Mouse (Mus musculus) neural tube, embryonic 12.5 days (tissue): ENCODE data around the gene Pde9a. TPM values are rescaled to one million over a fixed set of nuclear protein-coding genes. Genes with fewer than 3 reads are reported as not detected.
A peak's percentile ranks its signal among the peaks of the same experiment; 100 is the strongest.
"Not testable (repeated sequence)": the region's sequence is repeated elsewhere in the genome, so short reads cannot be mapped to it uniquely, and the experiment has no call there.

Experiments used
- ATAC-seq: fragments of 200-750 bp; cut with Nextera tagmentation; 2 replicates; pipeline ENCODE4 v1.8.0; 2017; ENCODE audit warnings: low read depth, mild to moderate bottlenecking, moderate TSS enrichment, moderate library complexity; ENCODE audit not compliant: low FRiP score
- H3K27ac ChIP-seq: fragments of 300-500 bp; sonication (generic); 2 replicates; pipeline ENCODE4 v1.5.1; 2016
- H3K27me3 ChIP-seq: fragments of 300-500 bp; sonication (generic); replicated peaks from 2 replicates; pipeline ENCODE4 v1.6.1; 2016; ENCODE audit warnings: mild to moderate bottlenecking
- H3K36me3 ChIP-seq: fragments of 300-500 bp; sonication (generic); 2 replicates; pipeline ENCODE4 v1.6.1; 2016; ENCODE audit warnings: mild to moderate bottlenecking
- H3K4me1 ChIP-seq: fragments of 300-500 bp; sonication (generic); 2 replicates; pipeline ENCODE4 v1.6.1; 2016
- H3K4me2 ChIP-seq: fragments of 300-500 bp; sonication (generic); replicated peaks from 2 replicates; pipeline ENCODE4 v1.6.1; 2016; ENCODE audit warnings: mild to moderate bottlenecking
- H3K4me3 ChIP-seq: fragments of 300-500 bp; sonication (generic); 2 replicates; pipeline ENCODE4 v1.5.1; 2016
- H3K9ac ChIP-seq: fragments of 300-500 bp; sonication (generic); 2 replicates; pipeline ENCODE4 v1.6.1; 2016; ENCODE audit warnings: mild to moderate bottlenecking
- H3K9me3 ChIP-seq: fragments of 300-500 bp; sonication (generic); 2 replicates; pipeline ENCODE4 v1.6.1; 2016; ENCODE audit warnings: mild to moderate bottlenecking
- WGBS: fragments of 180-500 bp; shearing (Covaris S2); methylation state at CpG from one replicate; pipeline ENCODE4 v1.1.7; 2016; 5-methylcytosine and 5-hydroxymethylcytosine counted together
- polyA plus RNA-seq: library from polyadenylated mRNA; unstranded; fragments of >200 nt; fragmentation: Nextera tagmentation; extraction: Ambion mirVana; gene quantifications from 2 replicates; pipeline ENCODE4 v1.2.1, GENCODE M21; 2016

Pde9a gene
- 35.2 and 42.7 TPM in 2 replicates for polyA plus RNA-seq

- peaks cover 46% of the 10 kb centered on the region for H3K4me1 ChIP-seq
- H3K4me3 ChIP-seq: peak within 1 kb of the TSS; percentile 74
- peak within 1 kb of the TSS; percentile 39; the same call in 1 of the 2 replicates for H3K27ac ChIP-seq
- H3K4me2 ChIP-seq: peak within 1 kb of the TSS; percentile 84
- ATAC-seq: peak; percentile 87
- WGBS: 1% methylated on average over 39 of the region's 56 CpGs
- peak within 1 kb of the TSS; percentile 78 for H3K9ac ChIP-seq
- no peaks in the 10 kb centered on the region for H3K27me3 ChIP-seq
- no peaks in the 10 kb centered on the region for H3K36me3 ChIP-seq
- H3K9me3 ChIP-seq: no peaks in the 10 kb centered on the region
Observed at GRCm38 (mm10) chr17:31385671-31386665, at the start of gene Pde9a. Gene Pde9a, plus strand, starts transcription at chr17:31386210.

DNA sequence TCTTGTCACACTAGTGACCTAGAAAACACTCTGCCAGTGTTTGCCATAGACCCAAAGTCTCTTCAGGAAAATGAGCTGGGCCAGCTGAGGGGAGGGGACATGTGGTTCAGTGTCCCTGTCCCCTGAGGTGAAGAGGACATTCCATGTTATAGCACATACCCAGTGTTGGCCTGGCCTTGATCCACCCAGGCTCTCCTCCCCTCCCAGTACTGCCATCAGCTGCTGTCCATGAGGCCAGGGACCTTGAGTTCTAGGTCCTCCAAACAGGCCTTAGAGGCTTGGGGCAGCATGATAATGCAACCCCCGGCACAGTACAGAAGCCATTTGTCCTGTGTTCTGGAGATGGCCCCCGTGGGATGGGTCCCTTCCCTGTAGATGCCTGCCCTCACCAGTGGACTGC is 46.2 kb upstream of the Pde9a start:
- no peak overlapping the region for H3K27ac ChIP-seq
- no peaks in the 10 kb centered on the region for H3K9me3 ChIP-seq
- H3K36me3 ChIP-seq: peaks cover 4% of the 10 kb centered on the region; the same call in 1 of the 2 replicates
- H3K4me3 ChIP-seq: no peak overlapping the region
- no peaks in the 10 kb centered on the region for H3K27me3 ChIP-seq
- H3K4me1 ChIP-seq: peaks cover 4% of the 10 kb centered on the region; the same call in 1 of the 2 replicates
- H3K4me2 ChIP-seq: no peak overlapping the region
- no peak overlapping the region for H3K9ac ChIP-seq
- WGBS: 85% methylated on average over 2 of the region's 2 CpGs
- no peak for ATAC-seq

DNA sequence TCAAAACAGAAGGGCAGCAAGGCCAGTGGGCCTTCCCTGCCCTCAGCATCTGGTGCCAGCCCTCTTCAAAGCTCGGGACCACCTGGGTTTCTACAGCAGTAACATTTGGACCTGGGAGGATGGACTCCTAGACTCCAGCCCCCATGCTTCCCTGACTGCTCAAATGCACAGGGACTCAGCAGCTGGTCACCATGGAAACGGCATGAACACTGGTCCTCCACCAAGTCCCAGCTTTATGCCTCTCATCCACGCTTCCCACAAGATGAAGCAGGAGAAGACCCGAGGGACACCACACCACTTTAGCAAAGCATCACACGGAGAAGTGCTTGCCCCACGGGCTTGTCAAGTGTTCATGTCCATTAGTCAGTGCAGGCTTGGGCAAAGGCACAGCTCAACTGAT is 43.8 kb upstream of the Pde9a start:
- WGBS: 60% methylated on average over 6 of the region's 6 CpGs
- no peaks in the 10 kb centered on the region for H3K9me3 ChIP-seq
- H3K4me1 ChIP-seq: peaks cover 4% of the 10 kb centered on the region; the same call in 1 of the 2 replicates
- H3K36me3 ChIP-seq: peaks cover 7% of the 10 kb centered on the region; the same call in 1 of the 2 replicates
- H3K9ac ChIP-seq: no peak overlapping the region
- no peak overlapping the region for H3K27ac ChIP-seq
- no peaks in the 10 kb centered on the region for H3K27me3 ChIP-seq
- no peak for ATAC-seq
- H3K4me3 ChIP-seq: no peak overlapping the region
- H3K4me2 ChIP-seq: no peak overlapping the region

DNA sequence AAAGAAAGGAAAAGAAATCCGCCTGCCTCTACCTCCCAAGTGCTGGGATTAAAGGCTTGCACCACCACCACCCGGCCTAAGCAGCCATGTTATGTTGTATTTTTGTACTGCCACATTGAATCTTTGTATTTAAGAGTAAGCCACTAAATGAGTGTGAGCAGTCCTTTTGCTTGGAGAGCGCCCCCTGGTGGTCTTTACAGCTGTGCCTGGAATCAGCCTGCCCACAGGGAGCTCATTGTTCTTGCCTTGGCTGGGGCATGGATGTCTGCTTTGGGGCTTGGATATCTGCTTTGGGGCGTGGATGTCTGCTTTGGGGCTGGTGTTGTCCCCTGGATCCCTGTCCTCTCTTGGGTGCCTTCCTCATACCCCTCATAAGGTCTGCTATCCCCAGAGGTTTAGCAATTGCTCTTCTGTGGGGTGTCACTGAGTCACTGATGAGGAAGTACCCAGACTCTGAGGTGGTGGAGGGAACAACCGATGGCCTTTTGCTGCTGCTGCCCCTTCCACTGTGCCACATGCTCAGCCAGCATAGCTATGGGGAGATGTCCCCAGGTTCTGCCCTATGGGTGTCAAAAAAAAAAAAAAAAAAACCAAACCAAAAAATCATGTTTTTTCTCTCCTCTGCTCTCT is 41.7 kb upstream of the Pde9a start:
- peaks cover 4% of the 10 kb centered on the region; the same call in 1 of the 2 replicates for H3K4me1 ChIP-seq
- no peaks in the 10 kb centered on the region for H3K9me3 ChIP-seq
- no peaks in the 10 kb centered on the region for H3K27me3 ChIP-seq
- peaks cover 7% of the 10 kb centered on the region; the same call in 1 of the 2 replicates for H3K36me3 ChIP-seq
- no peak overlapping the region for H3K4me2 ChIP-seq
- 43% methylated on average over 5 of the region's 5 CpGs for WGBS
- ATAC-seq: no peak
- no peak overlapping the region for H3K9ac ChIP-seq
- no peak overlapping the region for H3K4me3 ChIP-seq
- no peak overlapping the region for H3K27ac ChIP-seq

GRCm38 (mm10) chr17:31344816-31345215 is 41.2 kb upstream of the Pde9a start:
- ATAC-seq: no peak
- Histone ChIP-seq H3K4me2 (no peak overlapping the region), H3K9ac (no peak overlapping the region), H3K9me3 (no peaks in the 10 kb centered on the region), H3K27ac (no peak overlapping the region), H3K27me3 (no peaks in the 10 kb centered on the region), H3K36me3 (peaks cover 7% of the 10 kb centered on the region; the same call in 1 of the 2 replicates), H3K4me1 (peaks cover 4% of the 10 kb centered on the region; the same call in 1 of the 2 replicates), H3K4me3 (no peak overlapping the region)
- 83% methylated on average over 3 of the region's 3 CpGs for WGBS

GRCm38 (mm10) chr17:31348129-31348528 is 37.9 kb upstream of the Pde9a start:
- Histone ChIP-seq H3K27ac (no peak overlapping the region), H3K4me3 (no peak overlapping the region), H3K4me1 (peaks cover 4% of the 10 kb centered on the region; the same call in 1 of the 2 replicates), H3K9ac (no peak overlapping the region), H3K4me2 (no peak overlapping the region), H3K27me3 (no peaks in the 10 kb centered on the region), H3K36me3 (peaks cover 8% of the 10 kb centered on the region; the same call in 1 of the 2 replicates), H3K9me3 (no peaks in the 10 kb centered on the region)
- no peak for ATAC-seq
- WGBS: 85% methylated on average over 5 of the region's 5 CpGs

- Histone ChIP-seq H3K4me3 (no peak overlapping the region), H3K36me3 (peaks cover 8% of the 10 kb centered on the region; the same call in 1 of the 2 replicates), H3K4me2 (no peak overlapping the region), H3K9ac (no peak overlapping the region), H3K9me3 (no peaks in the 10 kb centered on the region), H3K27ac (no peak overlapping the region), H3K27me3 (no peaks in the 10 kb centered on the region), H3K4me1 (peaks cover 4% of the 10 kb centered on the region; the same call in 1 of the 2 replicates)
- 78% methylated on average over 12 of the region's 12 CpGs for WGBS
- no peak for ATAC-seq
Observed at GRCm38 (mm10) chr17:31349388-31349787, 36.6 kb upstream of the Pde9a start.

GRCm38 (mm10) chr17:31351984-31352383 is 34.0 kb upstream of the Pde9a start:
- H3K36me3 ChIP-seq: peaks cover 6% of the 10 kb centered on the region; the same call in 1 of the 2 replicates
- ATAC-seq: no peak
- 60% methylated on average over 8 of the region's 8 CpGs for WGBS
- H3K27ac ChIP-seq: no peak overlapping the region
- no peaks in the 10 kb centered on the region for H3K27me3 ChIP-seq
- H3K9ac ChIP-seq: no peak overlapping the region
- no peak overlapping the region for H3K4me3 ChIP-seq
- no peaks in the 10 kb centered on the region for H3K9me3 ChIP-seq
- H3K4me2 ChIP-seq: no peak overlapping the region
- peaks cover 14% of the 10 kb centered on the region for H3K4me1 ChIP-seq

DNA sequence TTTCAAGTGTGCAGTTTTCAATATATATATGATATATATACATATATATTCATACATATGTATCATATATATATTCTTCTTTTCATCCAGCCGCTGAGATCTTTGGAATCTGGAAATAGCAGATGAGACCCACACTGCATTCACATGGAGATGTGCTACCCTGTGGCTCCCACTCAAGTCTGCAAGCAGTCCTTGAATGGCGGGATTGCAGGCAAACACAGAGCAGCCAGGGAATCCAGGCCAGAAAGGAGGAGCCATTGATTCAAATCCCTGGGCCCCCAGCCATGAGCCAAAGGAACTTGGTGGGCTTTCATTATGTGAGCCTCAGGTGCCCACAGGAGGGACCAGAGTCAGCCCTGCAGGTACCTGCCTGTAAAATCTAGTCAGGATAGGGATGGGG is 32.8 kb upstream of the Pde9a start:
- Histone ChIP-seq H3K9me3 (no peaks in the 10 kb centered on the region), H3K27me3 (no peaks in the 10 kb centered on the region), H3K4me3 (no peak overlapping the region), H3K9ac (no peak overlapping the region), H3K4me1 (peaks cover 14% of the 10 kb centered on the region), H3K4me2 (no peak overlapping the region), H3K27ac (no peak overlapping the region), H3K36me3 (peaks cover 6% of the 10 kb centered on the region; the same call in 1 of the 2 replicates)
- ATAC-seq: no peak
- 89% methylated on average over 2 of the region's 2 CpGs for WGBS

- not testable (repeated sequence) for H3K4me2 ChIP-seq, H3K9me3 ChIP-seq, H3K4me3 ChIP-seq, ATAC-seq, H3K27me3 ChIP-seq, H3K9ac ChIP-seq, H3K27ac ChIP-seq, H3K36me3 ChIP-seq
- peaks cover 14% of the 10 kb centered on the region for H3K4me1 ChIP-seq
- 68% methylated on average over 3 of the region's 3 CpGs for WGBS
Observed at GRCm38 (mm10) chr17:31354684-31355083, 31.3 kb upstream of the Pde9a start.

- no peaks in the 10 kb centered on the region for H3K36me3 ChIP-seq
- H3K27me3 ChIP-seq: no peaks in the 10 kb centered on the region
- peak; percentile 41; the same call in 1 of the 2 replicates for ATAC-seq
- H3K27ac ChIP-seq: peak overlapping the region; percentile 37
- H3K4me3 ChIP-seq: no peak overlapping the region
- H3K9ac ChIP-seq: 0 out of 2 replicates have a peak overlapping the region, but pooled peaks have one; percentile 21
- 42% methylated on average over 7 of the region's 8 CpGs for WGBS
- H3K9me3 ChIP-seq: no peaks in the 10 kb centered on the region
- H3K4me2 ChIP-seq: peak overlapping the region; percentile 20
- H3K4me1 ChIP-seq: peaks cover 14% of the 10 kb centered on the region
Observed at GRCm38 (mm10) chr17:31355792-31356502, 30.1 kb upstream of the Pde9a start.
